Mouse (Mus musculus) limb, embryonic 10.5 days (tissue): Measurements from ENCODE around the gene Nfix. TPM values are rescaled to one million over a fixed set of nuclear protein-coding genes. Genes with fewer than 3 reads are reported as not detected.

Experiments
- DNase-seq: peaks from one replicate; pipeline ENCODE4 v3.0.0-alpha.2; 2017; ENCODE audit warnings: low spot score
- H3K27ac ChIP-seq: fragments of 300-500 bp; sonication (generic); 2 replicates; pipeline ENCODE4 v1.5.1; 2016; ENCODE audit warnings: mild to moderate bottlenecking
- H3K27me3 ChIP-seq: fragments of 300-500 bp; sonication (generic); 2 replicates; pipeline ENCODE4 v1.6.1; 2016; ENCODE audit warnings: low read depth, mild to moderate bottlenecking; ENCODE audit not compliant: poor library complexity, severe bottlenecking
- H3K36me3 ChIP-seq: fragments of 300-500 bp; sonication (generic); 2 replicates; pipeline ENCODE4 v1.6.1; 2016; ENCODE audit warnings: mild to moderate bottlenecking, moderate library complexity
- H3K4me1 ChIP-seq: fragments of 300-500 bp; sonication (generic); 2 replicates; pipeline ENCODE4 v1.6.1; 2016
- H3K4me3 ChIP-seq: fragments of 300-500 bp; sonication (generic); 2 replicates; pipeline ENCODE4 v1.5.1; 2016; ENCODE audit warnings: mild to moderate bottlenecking, moderate library complexity
- H3K9me3 ChIP-seq: fragments of 300-500 bp; sonication (generic); replicated peaks from 2 replicates; pipeline ENCODE4 v1.6.1; 2016; ENCODE audit warnings: mild to moderate bottlenecking
- WGBS: fragments of 180-500 bp; shearing (Covaris S2); methylation state at CpG from one replicate; pipeline ENCODE4 v1.1.7; 2016; 5-methylcytosine and 5-hydroxymethylcytosine counted together
- polyA plus RNA-seq: library from polyadenylated mRNA; unstranded; fragments of >200 nt; fragmentation: Nextera tagmentation; extraction: Ambion mirVana; gene quantifications from 2 replicates; pipeline ENCODE4 v1.2.1, GENCODE M21; 2016

Gene Nfix
- polyA plus RNA-seq, 1 experiment from 2014 or later = 2.1 TPM

DNA sequence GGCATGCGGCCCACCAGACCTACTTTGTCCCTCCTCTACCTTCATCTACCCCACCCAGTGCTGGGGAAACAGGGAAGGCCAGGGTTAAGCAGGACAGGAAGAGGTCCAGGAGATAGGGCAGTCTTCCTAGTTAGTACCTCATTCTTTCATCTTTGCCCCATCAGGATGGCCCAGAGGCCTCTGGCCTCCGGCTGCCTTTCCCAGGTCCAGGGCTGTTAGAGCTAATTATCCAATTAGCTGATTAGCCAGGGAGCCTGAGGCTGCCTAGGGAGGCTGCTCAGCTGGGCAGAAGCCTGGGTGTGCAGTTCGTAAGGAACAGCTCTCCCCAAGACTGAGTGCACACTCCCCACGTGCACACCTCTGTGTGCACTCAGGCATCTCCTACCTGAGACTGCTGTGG lies 86.8 kb downstream of the Nfix start:
- no peaks in the 10 kb centered on the region for H3K36me3 ChIP-seq
- H3K27ac ChIP-seq = peak overlapping the region; percentile 89
- WGBS = 32% methylated on average over 4 of the region's 4 CpGs
- peak overlapping the region; percentile 18; the same call in 1 of the 2 replicates for H3K4me3 ChIP-seq
- H3K9me3 ChIP-seq = no peaks in the 10 kb centered on the region
- peaks cover 100% of the 10 kb centered on the region for H3K27me3 ChIP-seq
- H3K4me1 ChIP-seq = peaks cover 81% of the 10 kb centered on the region
- DNase-seq = no peak

DNA sequence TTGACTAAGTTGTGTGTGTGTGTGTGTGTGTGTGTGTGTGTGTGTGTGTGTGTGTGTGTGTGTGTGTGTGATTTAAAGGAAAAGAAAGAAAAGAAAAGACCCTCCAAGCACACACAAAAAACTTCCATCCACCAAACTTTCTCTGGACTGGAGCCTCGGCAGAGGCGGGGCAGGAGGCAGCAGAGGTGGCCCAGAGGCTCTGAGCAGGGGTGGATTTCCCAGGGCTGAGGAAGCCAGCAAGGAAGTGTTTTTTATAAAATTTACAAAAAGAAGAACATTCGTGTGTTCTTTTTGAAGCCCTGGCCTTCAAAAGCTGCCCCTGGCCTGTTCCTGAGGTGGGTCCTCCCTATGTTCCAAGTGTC lies 87.4 kb downstream of the Nfix start:
- peaks cover 87% of the 10 kb centered on the region for H3K4me1 ChIP-seq
- WGBS = 29% methylated on average over 3 of the region's 3 CpGs
- DNase-seq = no peak
- H3K27ac ChIP-seq = peak overlapping the region; percentile 89
- H3K4me3 ChIP-seq = 0 out of 2 replicates have a peak overlapping the region, but pooled peaks have one; percentile 30
- H3K27me3 ChIP-seq = peaks cover 100% of the 10 kb centered on the region
- H3K9me3 ChIP-seq = no peaks in the 10 kb centered on the region
- no peaks in the 10 kb centered on the region for H3K36me3 ChIP-seq

DNA sequence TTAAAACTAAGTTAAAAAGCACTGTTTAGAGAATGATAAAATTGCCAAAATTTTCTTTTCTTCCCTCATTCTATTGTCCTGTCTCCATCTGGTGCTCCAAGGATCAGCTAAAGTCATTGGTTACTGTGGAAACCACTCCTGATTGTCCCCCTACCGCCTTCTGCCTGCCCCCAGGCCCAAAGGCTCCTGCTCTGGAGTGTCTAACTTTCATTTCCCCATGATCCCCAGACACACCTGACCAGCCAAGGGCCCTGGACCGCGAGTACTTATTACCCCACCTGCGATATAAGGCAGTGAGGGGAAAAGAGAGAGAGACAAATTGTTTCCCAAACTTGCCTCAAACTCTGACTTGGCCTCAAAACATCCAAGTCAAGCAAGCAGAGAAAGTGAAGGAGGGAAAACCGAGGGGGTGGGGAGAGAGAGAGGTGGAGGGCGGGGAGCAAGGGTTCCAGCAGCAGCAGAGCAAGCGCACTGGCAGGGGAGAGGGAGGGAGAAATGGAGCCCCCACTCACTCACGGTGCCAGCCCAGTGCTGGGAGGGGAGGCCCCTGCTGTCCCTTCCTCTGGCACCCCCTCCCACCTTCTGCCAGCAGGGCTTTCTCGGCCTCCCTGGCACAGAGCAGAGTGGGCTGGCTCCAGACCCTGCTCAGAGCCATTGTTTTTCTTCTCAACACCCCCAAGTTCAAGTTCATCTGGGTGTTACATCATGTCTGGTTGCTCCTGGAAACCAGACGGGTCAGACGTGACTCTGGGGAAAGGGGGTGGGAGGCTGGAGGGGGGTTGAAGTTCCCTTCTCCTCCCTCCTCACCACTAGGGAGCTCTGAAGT lies 88.0 kb downstream of the Nfix start:
- H3K36me3 ChIP-seq = no peaks in the 10 kb centered on the region
- peak; percentile 63 for DNase-seq
- 17% methylated on average over 11 of the region's 11 CpGs for WGBS
- H3K27ac ChIP-seq = peak overlapping the region; percentile 89
- H3K27me3 ChIP-seq = peaks cover 100% of the 10 kb centered on the region
- H3K4me3 ChIP-seq = peak overlapping the region; percentile 30
- no peaks in the 10 kb centered on the region for H3K9me3 ChIP-seq
- peaks cover 89% of the 10 kb centered on the region for H3K4me1 ChIP-seq

DNA sequence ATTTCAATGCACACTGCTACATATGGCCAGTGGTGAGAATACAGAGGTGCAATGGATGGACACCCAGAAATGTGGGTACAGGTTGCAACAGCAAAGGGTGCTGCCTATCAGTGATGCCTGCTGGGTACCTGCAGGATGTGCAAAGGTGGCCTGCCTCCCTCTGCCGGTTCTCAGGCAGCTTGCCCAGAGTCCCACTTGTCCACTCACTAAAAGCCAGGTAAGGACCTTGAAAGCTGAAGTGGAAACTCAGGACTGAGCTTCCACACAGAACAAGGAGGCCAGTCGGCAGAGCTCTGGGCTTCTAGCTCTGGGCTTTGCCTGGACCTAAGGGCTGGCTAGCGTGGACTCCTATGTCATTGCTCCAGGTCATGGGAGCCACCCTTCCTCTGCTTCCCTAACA lies 88.8 kb downstream of the Nfix start:
- 50% methylated on average over 3 of the region's 3 CpGs for WGBS

DNA sequence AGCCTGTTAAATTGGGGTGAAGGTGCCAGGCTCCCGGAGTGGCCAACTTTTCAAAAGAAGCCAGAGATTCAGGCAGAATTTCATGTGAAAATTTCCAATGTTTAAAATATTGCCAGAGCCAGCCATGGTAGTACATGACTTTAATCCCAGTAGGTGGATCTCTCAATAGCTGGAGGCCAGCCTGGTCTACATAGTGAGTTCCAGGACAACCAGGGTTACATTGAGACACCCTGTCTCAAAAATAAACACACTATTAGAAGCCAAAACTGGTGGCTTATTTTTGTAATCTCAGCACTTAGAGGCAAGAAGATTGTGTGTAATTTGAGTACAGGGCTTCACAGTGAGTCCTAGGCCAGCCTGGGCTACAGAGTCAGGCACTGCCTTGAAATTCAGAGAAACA lies 90.2 kb downstream of the Nfix start:
- Histone ChIP-seq H3K9me3 (no peaks in the 10 kb centered on the region), H3K4me3 (no peak overlapping the region), H3K36me3 (no peaks in the 10 kb centered on the region), H3K27me3 (peaks cover 97% of the 10 kb centered on the region), H3K4me1 (peaks cover 87% of the 10 kb centered on the region), H3K27ac (peak overlapping the region; percentile 59; the same call in 1 of the 2 replicates)
- WGBS = 90% methylated on average over 1 of the region's 1 CpGs
- DNase-seq = no peak

More for the DNA sequence above, 88.8 kb downstream of the Nfix start:
- no peaks in the 10 kb centered on the region for H3K36me3 ChIP-seq
- no peaks in the 10 kb centered on the region for H3K9me3 ChIP-seq
- peaks cover 100% of the 10 kb centered on the region for H3K27me3 ChIP-seq
- peak overlapping the region; percentile 89 for H3K27ac ChIP-seq
- DNase-seq = no peak
- peaks cover 89% of the 10 kb centered on the region for H3K4me1 ChIP-seq
- no peak overlapping the region; the same call in 1 of the 2 replicates for H3K4me3 ChIP-seq

DNA sequence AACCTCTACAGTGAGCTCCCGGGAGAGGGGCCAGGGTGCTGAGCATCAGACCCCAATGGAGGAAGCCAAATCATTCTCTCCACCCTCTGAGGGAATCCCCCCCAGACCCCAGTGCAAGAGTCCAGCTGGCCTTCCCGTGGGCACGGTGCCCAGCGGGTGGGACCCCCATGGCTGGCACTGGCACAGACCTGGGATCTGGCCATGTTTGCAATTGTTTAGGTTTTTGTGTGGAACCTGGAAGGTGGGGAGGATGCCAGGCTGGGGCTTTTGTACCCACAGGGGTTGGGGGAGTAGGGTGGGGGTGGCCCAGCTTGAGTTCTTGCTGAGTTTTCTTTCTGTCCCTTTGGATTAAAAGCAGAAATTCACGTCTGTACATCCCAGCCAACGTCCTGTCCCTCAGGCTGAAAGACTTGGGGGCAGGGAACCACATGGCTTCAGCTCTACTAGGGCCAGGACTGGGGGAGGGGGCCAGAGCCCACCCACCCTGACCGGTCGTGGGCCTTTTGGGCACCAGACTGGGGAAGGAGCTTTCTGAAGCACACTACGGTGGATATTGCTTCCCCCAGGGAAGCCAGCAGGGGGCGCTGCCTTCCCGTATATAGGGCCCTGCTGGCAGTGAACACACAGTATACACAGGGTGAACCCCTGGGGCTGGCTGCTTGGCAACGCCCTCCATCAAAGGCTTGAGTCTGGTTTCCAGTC lies 91.2 kb downstream of the Nfix start:
- H3K27me3 ChIP-seq = peaks cover 97% of the 10 kb centered on the region

DNA sequence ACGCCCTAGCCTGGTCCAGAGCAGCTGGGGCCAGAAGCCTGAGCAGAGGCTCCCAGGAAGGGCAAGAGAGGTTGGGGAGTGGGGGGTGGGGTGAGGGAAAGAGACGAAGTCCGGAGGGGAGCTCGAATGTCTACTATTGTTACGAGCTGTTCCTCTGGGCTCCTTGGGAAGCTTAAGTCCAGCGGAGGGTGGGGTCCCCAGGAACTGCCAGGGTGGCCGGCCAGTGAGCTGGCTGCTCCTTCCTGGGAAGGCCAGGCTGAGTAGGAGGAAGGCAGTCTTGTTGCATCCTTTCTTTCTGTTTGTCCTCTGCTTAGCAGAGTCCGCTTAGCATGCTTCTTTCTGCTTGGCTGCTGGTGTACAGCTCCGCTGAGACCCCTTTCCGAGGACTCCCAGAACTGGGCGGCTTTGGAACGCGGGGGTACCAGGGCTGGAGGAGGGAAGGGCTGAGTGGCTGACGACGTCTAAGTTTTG lies 92.0 kb downstream of the Nfix start:
- H3K4me3 ChIP-seq = peak overlapping the region; percentile 37
- DNase-seq = peak; percentile 54
- H3K27me3 ChIP-seq = peaks cover 97% of the 10 kb centered on the region
- no peaks in the 10 kb centered on the region for H3K36me3 ChIP-seq
- peaks cover 83% of the 10 kb centered on the region for H3K4me1 ChIP-seq
- no peaks in the 10 kb centered on the region for H3K9me3 ChIP-seq
- peak overlapping the region; percentile 76; the same call in 1 of the 2 replicates for H3K27ac ChIP-seq
- 2% methylated on average over 15 of the region's 15 CpGs for WGBS

More for the DNA sequence above, 91.2 kb downstream of the Nfix start:
- peak; percentile 94 for DNase-seq
- WGBS = 15% methylated on average over 12 of the region's 12 CpGs
- Histone ChIP-seq H3K27ac (peak overlapping the region; percentile 59; the same call in 1 of the 2 replicates), H3K4me1 (peaks cover 87% of the 10 kb centered on the region), H3K4me3 (0 out of 2 replicates have a peak overlapping the region, but pooled peaks have one; percentile 9), H3K36me3 (no peaks in the 10 kb centered on the region), H3K9me3 (no peaks in the 10 kb centered on the region)

DNA sequence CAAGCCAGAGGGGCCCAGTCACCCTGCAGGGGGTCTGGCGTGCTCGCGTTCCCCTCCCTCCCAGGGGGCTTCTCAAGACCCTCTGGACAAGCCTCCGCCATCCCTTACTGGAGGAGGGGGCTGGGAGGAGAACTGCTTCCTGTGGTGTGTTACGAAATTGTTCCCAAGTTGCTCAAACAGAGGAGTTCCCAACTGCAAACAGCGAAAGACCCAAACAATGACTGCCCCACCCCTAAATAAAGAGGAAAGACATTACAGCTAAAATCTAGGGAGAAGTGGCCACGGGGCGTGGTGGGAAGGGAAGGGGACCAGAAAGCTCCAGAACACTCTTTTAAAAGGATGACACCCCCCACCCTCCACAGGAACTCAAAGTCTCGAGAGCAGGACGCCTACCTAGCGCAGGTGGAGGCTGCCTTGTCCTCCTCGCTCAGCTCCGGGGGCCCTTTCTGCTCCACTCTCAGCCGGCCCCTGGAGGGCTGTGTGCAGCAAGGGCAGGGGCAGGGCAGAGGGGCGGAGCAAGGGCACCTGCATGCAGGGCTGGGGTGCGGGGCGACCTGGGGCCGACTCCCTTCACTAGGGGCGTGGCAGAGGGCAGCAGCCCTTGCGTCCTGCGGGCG lies 92.8 kb downstream of the Nfix start:
- peak overlapping the region; percentile 76 for H3K27ac ChIP-seq
- under 1% methylated on average over 22 of the region's 22 CpGs for WGBS

DNA sequence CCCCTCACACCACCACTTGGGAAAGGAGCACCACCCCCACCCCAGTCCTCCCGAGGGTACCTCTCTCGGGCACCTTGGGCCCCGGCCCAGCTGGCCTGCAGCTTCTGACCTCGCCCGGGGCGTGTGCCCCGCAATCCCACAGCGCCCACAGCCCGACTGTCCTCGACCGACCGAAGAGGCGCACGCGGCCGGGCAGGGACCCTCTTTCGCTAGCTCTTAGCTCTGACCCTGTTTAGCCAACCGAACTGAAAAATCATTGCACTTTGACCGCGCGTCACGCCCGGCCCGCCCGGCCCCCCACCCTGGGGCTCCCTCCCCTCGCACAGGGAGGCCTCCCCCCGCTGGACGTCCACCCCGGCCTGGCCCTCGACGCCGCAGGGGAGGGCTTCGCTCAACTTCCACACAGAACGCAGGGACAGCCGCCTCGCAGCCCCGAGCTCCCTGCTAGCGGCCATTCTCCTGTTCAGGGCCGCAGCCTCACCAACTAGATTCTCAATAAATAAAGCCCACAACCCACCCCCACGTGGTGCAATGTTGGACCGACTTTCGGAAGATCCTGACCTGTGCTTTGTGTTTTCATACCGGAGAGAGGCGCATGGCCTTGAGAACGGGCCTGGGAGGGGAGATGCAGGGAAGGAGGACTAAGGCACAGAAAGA lies 93.4 kb downstream of the Nfix start:
- Histone ChIP-seq H3K36me3 (no peaks in the 10 kb centered on the region), H3K4me1 (peaks cover 76% of the 10 kb centered on the region), H3K9me3 (no peaks in the 10 kb centered on the region), H3K4me3 (peak overlapping the region; percentile 37), H3K27me3 (peaks cover 97% of the 10 kb centered on the region), H3K27ac (peak overlapping the region; percentile 76)
- WGBS = under 1% methylated on average over 43 of the region's 45 CpGs
- DNase-seq = peak; percentile 71

More for the DNA sequence above, 92.8 kb downstream of the Nfix start:
- Histone ChIP-seq H3K27me3 (peaks cover 97% of the 10 kb centered on the region), H3K36me3 (no peaks in the 10 kb centered on the region), H3K9me3 (no peaks in the 10 kb centered on the region), H3K4me1 (peaks cover 76% of the 10 kb centered on the region), H3K4me3 (peak overlapping the region; percentile 37)
- DNase-seq = peak; percentile 68

DNA sequence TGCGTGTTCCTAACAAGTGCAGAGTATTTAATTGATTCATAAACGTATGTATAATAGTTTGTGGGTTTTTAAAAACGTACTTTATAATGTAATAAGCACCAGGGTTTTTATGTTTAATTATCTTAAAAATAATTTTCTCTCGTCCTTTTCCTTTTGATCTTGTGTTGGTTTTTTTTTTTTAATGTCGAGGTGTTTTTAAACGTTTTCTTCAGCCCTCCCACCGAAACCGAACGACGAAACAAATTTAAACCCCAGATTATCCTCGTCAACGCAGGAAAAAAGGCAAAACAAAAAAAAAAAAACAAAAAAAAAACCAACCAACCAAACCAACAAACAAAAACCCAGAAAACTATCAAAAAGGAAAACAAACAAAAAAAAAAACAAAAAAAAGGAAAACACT lies 94.2 kb downstream of the Nfix start:
- Histone ChIP-seq H3K36me3 (no peaks in the 10 kb centered on the region), H3K27me3 (peaks cover 97% of the 10 kb centered on the region), H3K27ac (peak overlapping the region; percentile 76), H3K9me3 (no peaks in the 10 kb centered on the region), H3K4me1 (peaks cover 76% of the 10 kb centered on the region), H3K4me3 (peak overlapping the region; percentile 47)
- WGBS = under 1% methylated on average over 12 of the region's 12 CpGs
- DNase-seq = no peak

DNA sequence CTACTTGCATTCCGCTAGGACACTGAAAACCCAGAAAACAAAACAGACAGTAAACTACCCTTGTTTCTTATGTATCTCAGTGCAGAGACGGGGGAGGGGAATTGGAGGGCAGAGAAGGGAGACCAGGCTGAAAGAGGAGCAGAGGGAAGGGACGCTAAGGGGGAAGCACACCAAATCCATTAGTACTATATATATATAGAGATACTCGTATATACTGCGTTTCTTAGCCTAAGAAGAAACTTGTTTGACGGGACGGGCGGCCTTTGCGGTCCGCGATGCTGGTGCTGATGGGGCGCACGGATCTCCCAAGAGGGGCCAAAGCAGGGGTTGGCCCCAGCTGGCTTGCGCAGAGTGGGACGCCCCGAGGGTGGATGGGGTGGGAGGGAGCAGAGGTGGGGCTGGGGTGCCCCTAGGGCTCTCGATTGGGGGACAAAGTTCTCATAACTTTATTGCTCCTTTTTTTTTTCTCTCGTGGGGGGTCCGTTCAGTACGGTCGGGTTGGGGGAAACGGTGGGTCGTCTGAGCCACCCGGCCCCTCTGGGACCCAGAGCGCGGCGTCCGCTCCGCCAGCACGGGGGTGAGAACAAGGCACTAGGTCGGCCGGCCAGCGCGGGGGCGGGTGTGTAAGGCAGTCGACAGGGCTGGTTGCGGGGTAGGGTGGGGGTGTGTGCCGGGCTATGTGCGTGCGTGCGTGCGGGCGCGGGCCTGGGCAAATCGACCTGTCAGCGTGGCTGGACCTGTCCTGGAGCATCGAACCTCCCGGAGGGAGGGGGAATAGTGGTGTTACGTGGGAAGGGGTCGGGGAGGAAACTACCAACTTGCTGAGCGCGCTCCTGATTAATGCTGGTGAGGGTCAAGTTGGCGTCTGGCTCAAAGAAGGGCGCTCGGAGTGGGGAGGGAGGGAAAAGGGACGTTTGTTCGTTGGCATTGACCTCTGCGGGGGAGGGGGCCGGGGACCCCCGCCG lies 95.0 kb downstream of the Nfix start:
- Histone ChIP-seq H3K4me1 (peaks cover 75% of the 10 kb centered on the region), H3K9me3 (no peaks in the 10 kb centered on the region), H3K27me3 (peaks cover 91% of the 10 kb centered on the region), H3K27ac (peak overlapping the region; percentile 76), H3K36me3 (peaks cover 2% of the 10 kb centered on the region; the same call in 1 of the 2 replicates), H3K4me3 (peak overlapping the region; percentile 47)
- peak; percentile 68 for DNase-seq
- WGBS = 2% methylated on average over 61 of the region's 61 CpGs
